Mouse (Mus musculus) monocyte, adult 2 months (primary cell): Measurements from ENCODE around the gene Heph.
"Not testable (repeated sequence)": the region's sequence is repeated elsewhere in the genome, so short reads cannot be mapped to it uniquely, and the experiment has no call there.

Experiments used
- DNase-seq, 2 experiments: peaks; one replicate each; pipeline ENCODE4 v3.0.0; 2022; ENCODE audit warnings: low spot score in 2 of 2, low read depth in 1 of 2

The Heph gene

GRCm38 (mm10) chrX:96455149-96455548 lies at the start of gene Heph:
TSS of gene Heph (plus strand) at chrX:96455359.
- no peak for DNase-seq

DNA sequence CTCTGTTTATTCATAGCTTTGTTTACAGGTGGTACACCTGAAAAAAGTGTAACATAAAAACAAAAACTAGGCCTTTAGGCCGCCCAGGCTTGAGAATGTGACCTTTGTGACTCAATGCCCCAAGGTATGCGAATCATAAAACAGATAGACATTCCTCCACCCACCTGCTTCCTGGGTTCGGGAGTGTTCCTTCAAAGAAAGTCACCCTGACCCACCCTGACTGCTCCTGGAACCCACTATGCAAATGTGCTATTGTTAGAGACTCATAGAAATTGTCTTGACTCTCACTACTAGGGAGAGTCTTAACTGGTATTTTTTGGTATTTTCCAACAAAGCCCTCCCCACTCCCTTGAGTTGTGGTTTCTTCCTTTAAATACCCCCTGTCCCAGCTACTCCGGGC lies 39.8 kb upstream of the Heph start:
- not testable (repeated sequence) for DNase-seq

GRCm38 (mm10) chrX:96416970-96417369 lies 38.2 kb upstream of the Heph start:
- DNase-seq, result no peak

- DNase-seq, result no peak
Measured at GRCm38 (mm10) chrX:96417733-96418132, 37.4 kb upstream of the Heph start.

DNA sequence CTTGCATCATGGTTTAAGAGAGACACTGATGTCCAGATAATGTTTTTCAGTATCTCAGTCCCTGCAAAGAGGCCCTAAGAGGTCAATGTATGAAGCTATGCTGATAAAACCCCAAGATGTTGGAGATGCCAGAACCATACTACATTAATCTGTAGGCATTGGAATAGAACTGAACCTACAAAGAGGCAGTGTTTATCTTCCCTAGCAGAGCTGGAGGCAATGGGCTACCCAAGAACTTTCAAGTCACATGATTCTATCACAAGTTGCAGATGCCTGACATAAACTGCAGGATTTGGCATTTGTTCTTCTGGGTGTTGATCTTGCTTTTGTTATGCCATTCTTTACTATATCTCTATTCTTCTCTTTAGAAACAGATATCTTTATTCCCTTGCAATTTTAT lies 35.8 kb upstream of the Heph start:
- DNase-seq, result no peak

DNA sequence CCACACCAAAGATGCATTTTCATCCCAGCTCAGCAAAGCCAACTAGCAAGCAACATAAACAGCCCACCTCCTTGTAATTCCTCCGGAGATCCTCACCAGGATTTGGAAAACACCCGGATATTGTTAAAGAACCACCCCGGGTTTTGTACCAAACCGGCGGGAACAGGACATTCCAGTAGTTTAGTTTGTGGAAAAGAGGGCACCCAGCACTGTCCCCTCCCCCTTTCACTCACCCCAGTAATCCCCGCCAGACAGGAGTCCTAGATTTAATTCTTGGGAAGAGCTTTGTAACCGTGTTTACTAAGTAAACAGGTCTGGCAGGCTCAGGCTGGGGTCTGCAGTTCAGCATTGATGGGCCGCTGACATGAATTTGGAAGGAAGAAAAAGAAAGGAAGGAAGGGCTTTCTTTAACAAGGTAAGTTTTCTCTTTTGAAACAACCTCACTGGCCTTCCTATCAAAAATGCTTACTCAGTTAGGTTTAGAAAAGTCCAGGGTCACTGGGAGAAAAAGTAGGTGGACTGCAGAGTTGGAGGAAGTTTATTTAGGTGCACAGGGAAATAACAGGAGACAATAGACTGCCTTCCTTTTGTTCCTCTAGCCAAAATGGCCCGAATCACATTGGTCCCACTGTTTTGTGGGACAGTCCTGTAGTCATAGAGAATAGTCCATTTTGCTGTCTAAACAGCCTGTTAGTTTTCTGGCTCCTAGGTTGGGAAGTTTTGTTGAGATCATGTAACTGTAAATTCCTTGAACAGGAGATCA lies 1.2 kb downstream of the Heph start, which contains the start of gene Hsf3:
Gene Hsf3, minus strand, starts transcription at position 94 of the 763 bp plus-strand sequence.
- DNase-seq, result no peak

GRCm38 (mm10) chrX:96501580-96501979 lies 46.4 kb downstream of the Heph start:
- no peak for DNase-seq
